Mouse (Mus musculus) embryo, embryonic 10.5 days (tissue): ENCODE measurements around the gene Gm21776.
"Not testable (repeated sequence)": the region's sequence is repeated elsewhere in the genome, so short reads cannot be mapped to it uniquely, and the experiment has no call there.

Experiments used
- DNase-seq: peaks from one replicate; pipeline ENCODE4 v3.0.0-alpha.2; 2015; ENCODE audit warnings: low spot score

Gm21776 gene

DNA sequence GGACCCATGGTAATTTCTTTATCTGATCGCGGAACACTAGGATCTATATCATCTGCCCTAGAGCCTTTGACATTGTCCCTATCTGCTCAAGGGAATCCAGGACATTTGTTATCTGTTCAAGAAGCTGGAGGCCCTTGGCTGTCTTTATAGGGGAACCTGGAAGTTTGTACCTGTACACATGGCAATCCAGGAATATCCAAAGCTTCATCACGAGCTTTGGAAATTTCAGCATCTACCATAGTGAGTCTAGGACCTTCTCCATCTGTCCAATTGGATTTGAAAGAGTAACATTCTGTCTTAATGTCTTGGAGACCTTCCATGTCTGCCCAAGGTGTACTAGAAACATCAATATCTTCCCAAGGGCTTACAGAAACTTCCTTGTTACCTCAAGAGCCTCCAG, at the start of gene Gm21776:
Gene Gm21776 (plus strand): TSS at position 301 of the 400 bp plus-strand sequence.
- DNase-seq: not testable (repeated sequence)
